Mouse (Mus musculus): ENCODE results near the gene Eva1b.

GRCm38 (mm10) chr4:126181170-126181957 lies 33.8 kb downstream of the Eva1b start:
- TF ChIP-seq CTCF (IDR thresholded peaks at IDR 0.05) (peak; percentile 91), POLR2A (IDR thresholded peaks at IDR 0.05; ENCODE audit: insufficient read depth, low read depth, low read length) (no peak), EP300 (IDR thresholded peaks at IDR 0.05; ENCODE audit: insufficient read depth, low read depth, low read length) (peak; percentile 94)

Measured in heart, adult 2 months (tissue).